Mouse (Mus musculus): ENCODE data around the gene Htra1. TPM values are rescaled to one million over a fixed set of nuclear protein-coding genes. Genes with fewer than 3 reads are reported as not detected.
A peak's percentile ranks its signal among the peaks of the same experiment; 100 is the strongest.

Htra1 gene
- polyA plus RNA-seq, 1 experiment = 74.8 TPM

- TF ChIP-seq MAX (IDR thresholded peaks at IDR 0.05) (no peak), FOSL1 (IDR thresholded peaks at IDR 0.05; ENCODE audit: insufficient read depth, low read length, poor library complexity, severe bottlenecking) (no peak)
- H3K4me3 ChIP-seq (ENCODE audit: insufficient read depth, poor library complexity, severe bottlenecking) = no peak overlapping the region
- H3K27me3 ChIP-seq (ENCODE audit: control insufficient read depth, insufficient read depth, insufficient read length) = no peaks in the 10 kb centered on the region
- H3K79me2 ChIP-seq (ENCODE audit: control insufficient read depth, insufficient read depth) = peaks cover 46% of the 10 kb centered on the region
- peaks cover 22% of the 10 kb centered on the region for H3K79me3 ChIP-seq (ENCODE audit: low read depth)
- H3K36me3 ChIP-seq (ENCODE audit: control insufficient read depth, insufficient read depth) = peaks cover 18% of the 10 kb centered on the region
- no peak overlapping the region for H3ac ChIP-seq (ENCODE audit: control insufficient read depth, insufficient read length, low read depth)
Observed at GRCm38 (mm10) chr7:130954177-130954601, 18.3 kb downstream of the Htra1 start.

GRCm38 (mm10) chr7:130958551-130958950 is 22.6 kb downstream of the Htra1 start:
- H3K36me3 ChIP-seq (ENCODE audit: control insufficient read depth, insufficient read depth) = peaks cover 18% of the 10 kb centered on the region
- no peak overlapping the region for H3K4me3 ChIP-seq (ENCODE audit: insufficient read depth, poor library complexity, severe bottlenecking)
- no peak for TF ChIP-seq MYOG (IDR thresholded peaks at IDR 0.05; ENCODE audit: control insufficient read depth, extremely low read depth, insufficient read length)
- TF ChIP-seq CTCF (IDR thresholded peaks at IDR 0.05; ENCODE audit: control insufficient read depth, insufficient read depth, insufficient read length) = no peak
- no peak for TF ChIP-seq MYOD1 (IDR thresholded peaks at IDR 0.05; ENCODE audit: control insufficient read depth, insufficient read length, low read depth)
- no peak for TF ChIP-seq USF1 (IDR thresholded peaks at IDR 0.05; ENCODE audit: low read depth)
- no peak for TF ChIP-seq CEBPB (IDR thresholded peaks at IDR 0.05; ENCODE audit: low read depth)
- TF ChIP-seq MAX (IDR thresholded peaks at IDR 0.05) = no peak
- no peak for TF ChIP-seq FOSL1 (IDR thresholded peaks at IDR 0.05; ENCODE audit: insufficient read depth, low read length, poor library complexity, severe bottlenecking)
- peaks cover 18% of the 10 kb centered on the region for H3K79me3 ChIP-seq (ENCODE audit: low read depth)
- no peaks in the 10 kb centered on the region for H3K27me3 ChIP-seq (ENCODE audit: control insufficient read depth, insufficient read depth, insufficient read length)
- no peak overlapping the region for H3ac ChIP-seq (ENCODE audit: control insufficient read depth, insufficient read length, low read depth)
- H3K79me2 ChIP-seq (ENCODE audit: control insufficient read depth, insufficient read depth) = peaks cover 35% of the 10 kb centered on the region

- H3ac ChIP-seq (ENCODE audit: control insufficient read depth, insufficient read length, low read depth) = no peak overlapping the region
- H3K4me3 ChIP-seq (ENCODE audit: insufficient read depth, poor library complexity, severe bottlenecking) = no peak overlapping the region
- TF ChIP-seq MAX (IDR thresholded peaks at IDR 0.05) = no peak
- TF ChIP-seq MYOD1 (IDR thresholded peaks at IDR 0.05; ENCODE audit: control insufficient read depth, insufficient read length, low read depth) = no peak
- TF ChIP-seq FOSL1 (IDR thresholded peaks at IDR 0.05; ENCODE audit: insufficient read depth, low read length, poor library complexity, severe bottlenecking) = no peak
- peaks cover 15% of the 10 kb centered on the region for H3K79me3 ChIP-seq (ENCODE audit: low read depth)
- H3K79me2 ChIP-seq (ENCODE audit: control insufficient read depth, insufficient read depth) = peaks cover 35% of the 10 kb centered on the region
- peaks cover 13% of the 10 kb centered on the region for H3K36me3 ChIP-seq (ENCODE audit: control insufficient read depth, insufficient read depth)
- H3K27me3 ChIP-seq (ENCODE audit: control insufficient read depth, insufficient read depth, insufficient read length) = no peaks in the 10 kb centered on the region
Observed at GRCm38 (mm10) chr7:130959868-130960267, 24.0 kb downstream of the Htra1 start.

DNA sequence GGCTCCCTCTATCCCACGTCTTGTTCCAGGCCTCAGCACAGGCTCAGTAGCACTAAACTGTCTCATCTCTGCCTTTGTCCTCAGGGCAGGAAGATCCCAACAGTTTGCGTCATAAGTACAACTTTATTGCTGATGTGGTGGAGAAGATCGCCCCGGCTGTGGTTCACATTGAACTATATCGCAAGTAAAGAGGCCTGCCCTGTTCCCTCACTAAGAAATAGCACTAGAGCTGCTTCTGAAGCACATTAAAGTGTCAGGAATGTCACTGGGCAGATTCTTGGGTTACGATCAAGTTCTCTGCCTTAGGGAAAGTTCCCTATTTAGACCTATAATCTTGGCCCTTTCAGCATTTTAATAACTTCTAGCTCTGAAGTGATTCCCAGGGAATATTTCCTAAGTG is 25.5 kb downstream of the Htra1 start:
- TF ChIP-seq MYOG (IDR thresholded peaks at IDR 0.05; ENCODE audit: control insufficient read depth, extremely low read depth, insufficient read length) = no peak
- TF ChIP-seq USF1 (IDR thresholded peaks at IDR 0.05; ENCODE audit: low read depth) = no peak
- no peak for TF ChIP-seq CEBPB (IDR thresholded peaks at IDR 0.05; ENCODE audit: low read depth)
- TF ChIP-seq CTCF (IDR thresholded peaks at IDR 0.05; ENCODE audit: control insufficient read depth, insufficient read depth, insufficient read length) = no peak
- no peak for TF ChIP-seq MYOD1 (IDR thresholded peaks at IDR 0.05; ENCODE audit: control insufficient read depth, insufficient read length, low read depth)
- no peak for TF ChIP-seq FOSL1 (IDR thresholded peaks at IDR 0.05; ENCODE audit: insufficient read depth, low read length, poor library complexity, severe bottlenecking)
- TF ChIP-seq MAX (IDR thresholded peaks at IDR 0.05) = no peak
- no peak overlapping the region for H3ac ChIP-seq (ENCODE audit: control insufficient read depth, insufficient read length, low read depth)
- peaks cover 9% of the 10 kb centered on the region for H3K36me3 ChIP-seq (ENCODE audit: control insufficient read depth, insufficient read depth)
- H3K4me3 ChIP-seq (ENCODE audit: insufficient read depth, poor library complexity, severe bottlenecking) = no peak overlapping the region
- H3K79me3 ChIP-seq (ENCODE audit: low read depth) = peaks cover 8% of the 10 kb centered on the region
- no peaks in the 10 kb centered on the region for H3K27me3 ChIP-seq (ENCODE audit: control insufficient read depth, insufficient read depth, insufficient read length)
- peaks cover 29% of the 10 kb centered on the region for H3K79me2 ChIP-seq (ENCODE audit: control insufficient read depth, insufficient read depth)

- Histone ChIP-seq H3K4me3 (ENCODE audit: insufficient read depth, poor library complexity, severe bottlenecking) (no peak overlapping the region), H3K79me3 (ENCODE audit: low read depth) (peaks cover 7% of the 10 kb centered on the region), H3K79me2 (ENCODE audit: control insufficient read depth, insufficient read depth) (peaks cover 12% of the 10 kb centered on the region), H3ac (ENCODE audit: control insufficient read depth, insufficient read length, low read depth) (no peak overlapping the region), H3K36me3 (ENCODE audit: control insufficient read depth, insufficient read depth) (peaks cover 22% of the 10 kb centered on the region), H3K27me3 (ENCODE audit: control insufficient read depth, insufficient read depth, insufficient read length) (no peaks in the 10 kb centered on the region)
- peak; percentile 96 for TF ChIP-seq USF1 (IDR thresholded peaks at IDR 0.05; ENCODE audit: low read depth)
- peak; percentile 17 for TF ChIP-seq FOSL1 (IDR thresholded peaks at IDR 0.05; ENCODE audit: insufficient read depth, low read length, poor library complexity, severe bottlenecking)
- TF ChIP-seq MYOD1 (IDR thresholded peaks at IDR 0.05; ENCODE audit: control insufficient read depth, insufficient read length, low read depth) = peak; percentile 39
- no peak for TF ChIP-seq CTCF (IDR thresholded peaks at IDR 0.05; ENCODE audit: control insufficient read depth, insufficient read depth, insufficient read length)
- TF ChIP-seq MYOG (IDR thresholded peaks at IDR 0.05; ENCODE audit: control insufficient read depth, extremely low read depth, insufficient read length) = no peak
- no peak for TF ChIP-seq CEBPB (IDR thresholded peaks at IDR 0.05; ENCODE audit: low read depth)
- TF ChIP-seq MAX (IDR thresholded peaks at IDR 0.05) = peak; percentile 80
Observed at GRCm38 (mm10) chr7:130964686-130965085, 28.8 kb downstream of the Htra1 start.

DNA sequence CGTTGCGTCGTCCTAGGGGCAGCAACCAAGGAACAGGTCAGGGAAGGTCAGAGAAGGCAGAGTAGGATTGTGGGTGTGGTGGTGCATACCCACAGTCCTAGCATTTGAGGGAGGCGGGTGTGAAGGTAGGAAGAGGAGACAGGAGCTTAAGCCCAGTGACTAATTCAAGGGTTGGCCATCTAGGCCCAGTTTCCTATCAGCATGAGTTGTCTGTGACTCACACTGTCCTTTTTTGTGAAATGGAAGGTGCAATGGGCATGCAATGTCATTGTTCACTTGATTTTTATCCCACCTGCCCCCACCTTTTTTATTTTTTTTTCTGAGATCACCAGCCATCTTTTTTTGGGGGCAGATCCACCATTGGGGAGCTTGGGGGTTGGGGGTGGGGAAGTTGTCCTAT is 29.5 kb downstream of the Htra1 start:
- Histone ChIP-seq H3K4me3 (ENCODE audit: insufficient read depth, poor library complexity, severe bottlenecking) (no peak overlapping the region), H3K79me3 (ENCODE audit: low read depth) (peaks cover 4% of the 10 kb centered on the region), H3K27me3 (ENCODE audit: control insufficient read depth, insufficient read depth, insufficient read length) (no peaks in the 10 kb centered on the region), H3K79me2 (ENCODE audit: control insufficient read depth, insufficient read depth) (peaks cover 7% of the 10 kb centered on the region), H3ac (ENCODE audit: control insufficient read depth, insufficient read length, low read depth) (no peak overlapping the region), H3K36me3 (ENCODE audit: control insufficient read depth, insufficient read depth) (peaks cover 25% of the 10 kb centered on the region)
- TF ChIP-seq MAX (IDR thresholded peaks at IDR 0.05) (no peak), USF1 (IDR thresholded peaks at IDR 0.05; ENCODE audit: low read depth) (no peak), MYOG (IDR thresholded peaks at IDR 0.05; ENCODE audit: control insufficient read depth, extremely low read depth, insufficient read length) (no peak), CTCF (IDR thresholded peaks at IDR 0.05; ENCODE audit: control insufficient read depth, insufficient read depth, insufficient read length) (no peak), CEBPB (IDR thresholded peaks at IDR 0.05; ENCODE audit: low read depth) (peak; percentile 46), MYOD1 (IDR thresholded peaks at IDR 0.05; ENCODE audit: control insufficient read depth, insufficient read length, low read depth) (no peak), FOSL1 (IDR thresholded peaks at IDR 0.05; ENCODE audit: insufficient read depth, low read length, poor library complexity, severe bottlenecking) (peak; percentile 56)
